Mouse (Mus musculus) lung, embryonic 16.5 days (tissue): Measurements from ENCODE around the gene Ggt6. TPM values are rescaled to one million over a fixed set of nuclear protein-coding genes. Genes with fewer than 3 reads are reported as not detected.

Source experiments
- ATAC-seq: fragments of 200-750 bp; cut with Nextera tagmentation; 2 replicates; pipeline ENCODE4 v1.8.0; 2017; ENCODE audit warnings: low read depth, mild to moderate bottlenecking, moderate library complexity
- H3K27ac ChIP-seq: fragments of 300-500 bp; sonication (generic); 2 replicates; pipeline ENCODE4 v1.5.1; 2014; ENCODE audit warnings: mild to moderate bottlenecking, control low read depth, low read length
- H3K27me3 ChIP-seq: fragments of 300-500 bp; sonication (generic); 2 replicates; pipeline ENCODE4 v1.6.1; 2014; ENCODE audit warnings: low read depth, low read length, mixed read lengths; ENCODE audit not compliant: control insufficient read depth, insufficient read depth
- H3K36me3 ChIP-seq: fragments of 300-500 bp; sonication (generic); 2 replicates; pipeline ENCODE4 v1.6.1; 2014; ENCODE audit warnings: low read length; ENCODE audit not compliant: control insufficient read depth, insufficient read depth
- H3K4me1 ChIP-seq: fragments of 300-500 bp; sonication (generic); replicated peaks from 2 replicates; pipeline ENCODE4 v1.6.1; 2014; ENCODE audit warnings: low read length, mixed read lengths; ENCODE audit not compliant: control insufficient read depth, insufficient read depth
- H3K4me2 ChIP-seq: fragments of 300-500 bp; sonication (generic); 2 replicates; pipeline ENCODE4 v1.6.1; 2014; ENCODE audit warnings: low read depth, low read length, control low read depth
- H3K4me3 ChIP-seq: fragments of 300-500 bp; sonication (generic); 2 replicates; pipeline ENCODE4 v1.5.1; 2014; ENCODE audit warnings: mild to moderate bottlenecking, low read length, control low read depth
- H3K9ac ChIP-seq: fragments of 300-500 bp; sonication (generic); 2 replicates; pipeline ENCODE4 v1.6.1; 2014; ENCODE audit warnings: low read length, control low read depth
- H3K9me3 ChIP-seq: fragments of 300-500 bp; sonication (generic); 2 replicates; pipeline ENCODE4 v1.6.1; 2016; ENCODE audit warnings: low read length; ENCODE audit not compliant: control insufficient read depth
- WGBS: fragments of 180-500 bp; shearing (Covaris S2); extraction: QIAGEN DNeasy Blood & Tissue Kit; methylation state at CpG from one replicate; pipeline ENCODE4 v1.1.7; 2014; 5-methylcytosine and 5-hydroxymethylcytosine counted together
- polyA plus RNA-seq: library from polyadenylated mRNA; unstranded; fragments of >200 nt; fragmentation: Nextera tagmentation; extraction: Ambion mirVana; gene quantifications from 2 replicates; pipeline ENCODE4 v1.2.1, GENCODE M21; 2015

Gene Ggt6
- polyA plus RNA-seq, result 0.19 TPM in 1 of 2 replicates, not detected in the other

- H3K36me3 ChIP-seq, result no peaks in the 10 kb centered on the region
- H3K27me3 ChIP-seq, result no peaks in the 10 kb centered on the region
- WGBS, result 51% methylated on average over 11 of the region's 11 CpGs
- H3K4me1 ChIP-seq, result peaks cover 16% of the 10 kb centered on the region
- H3K27ac ChIP-seq, result no peak within 1 kb of the TSS
- no peaks in the 10 kb centered on the region for H3K9me3 ChIP-seq
- no peak within 1 kb of the TSS for H3K4me2 ChIP-seq
- H3K4me3 ChIP-seq, result no peak within 1 kb of the TSS
- peak; percentile 19 for ATAC-seq
- H3K9ac ChIP-seq, result no peak within 1 kb of the TSS
These were observed at the start of gene Ggt6 for GRCm38 (mm10) chr11:72434963-72435693. Gene Ggt6, plus strand, starts transcription at chr11:72435526.

- Histone ChIP-seq H3K4me1 (peaks cover 12% of the 10 kb centered on the region), H3K9me3 (no peaks in the 10 kb centered on the region), H3K27me3 (no peaks in the 10 kb centered on the region), H3K4me2 (no peak overlapping the region), H3K9ac (no peak overlapping the region), H3K27ac (no peak overlapping the region), H3K4me3 (no peak overlapping the region), H3K36me3 (peaks cover 20% of the 10 kb centered on the region)
- ATAC-seq, result no peak
- WGBS, result 93% methylated on average over 6 of the region's 6 CpGs
These were observed 47.2 kb upstream of the Ggt6 start for GRCm38 (mm10) chr11:72388113-72388529.

DNA sequence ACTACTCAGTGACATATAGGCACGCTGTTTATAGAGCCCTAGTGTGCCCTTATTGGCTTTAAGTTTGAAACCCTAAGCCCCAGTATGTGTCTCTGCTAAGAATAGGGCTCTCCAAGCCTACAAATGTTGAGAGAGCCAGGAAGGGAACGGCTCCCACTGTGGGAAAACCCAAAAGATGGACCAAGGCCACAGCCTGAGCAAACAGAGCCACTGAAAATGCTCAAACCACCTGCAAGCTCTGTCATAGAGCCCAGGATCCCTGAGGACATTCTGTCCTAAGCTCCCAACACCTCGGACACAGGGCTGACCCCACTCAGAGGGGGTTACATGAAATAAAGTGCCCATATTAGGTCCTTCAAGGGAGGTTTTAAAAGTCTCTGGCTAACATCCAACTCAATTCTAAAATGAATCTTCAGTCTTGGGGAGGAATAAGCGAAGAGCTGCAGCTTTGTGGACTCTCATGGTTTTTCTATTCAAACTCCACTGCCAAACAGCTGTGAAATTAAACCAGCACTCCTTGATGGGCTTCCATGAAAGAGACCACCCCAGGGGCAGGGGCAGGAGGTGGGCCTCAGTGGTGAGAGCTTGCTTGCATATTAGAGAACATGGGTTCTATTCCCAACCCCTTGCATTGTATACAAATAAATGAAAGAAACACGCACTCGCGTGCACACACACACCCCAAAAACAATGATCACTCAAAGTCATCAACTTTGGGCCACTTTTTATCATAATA lies 45.8 kb upstream of the Ggt6 start:
- WGBS, result 54% methylated on average over 7 of the region's 7 CpGs
- ATAC-seq, result peak; percentile 87
- H3K9ac ChIP-seq, result no peak overlapping the region
- H3K27me3 ChIP-seq, result no peaks in the 10 kb centered on the region
- no peak overlapping the region for H3K4me2 ChIP-seq
- H3K36me3 ChIP-seq, result peaks cover 20% of the 10 kb centered on the region
- peak overlapping the region; percentile 89 for H3K27ac ChIP-seq
- peaks cover 20% of the 10 kb centered on the region; the same call in 1 of the 2 replicates for H3K4me1 ChIP-seq
- no peak overlapping the region for H3K4me3 ChIP-seq
- no peaks in the 10 kb centered on the region for H3K9me3 ChIP-seq

DNA sequence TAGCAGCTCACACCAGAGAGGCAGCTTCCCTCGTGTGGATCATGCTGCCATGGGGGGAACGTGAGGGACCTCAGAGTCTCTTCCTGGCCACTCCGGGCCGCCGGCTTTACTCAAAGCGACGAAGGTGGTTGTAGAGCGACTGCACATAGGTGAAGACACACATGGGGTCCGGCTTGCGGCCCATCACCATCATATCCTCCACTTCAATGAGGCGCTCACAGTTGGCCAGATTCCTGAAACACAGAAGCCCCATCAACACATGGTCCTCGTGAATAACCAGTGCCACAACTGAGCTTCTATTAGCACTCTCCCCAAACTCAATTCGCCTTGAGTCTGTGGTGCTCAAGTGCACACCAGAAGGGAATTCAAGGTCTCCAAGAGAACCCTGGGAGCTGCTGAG lies 44.1 kb upstream of the Ggt6 start:
- H3K9ac ChIP-seq, result no peak overlapping the region
- peaks cover 27% of the 10 kb centered on the region for H3K4me1 ChIP-seq
- WGBS, result 88% methylated on average over 13 of the region's 13 CpGs
- H3K9me3 ChIP-seq, result no peaks in the 10 kb centered on the region
- H3K36me3 ChIP-seq, result peaks cover 20% of the 10 kb centered on the region
- no peak overlapping the region for H3K4me3 ChIP-seq
- ATAC-seq, result no peak
- H3K27me3 ChIP-seq, result no peaks in the 10 kb centered on the region
- H3K4me2 ChIP-seq, result no peak overlapping the region
- peak overlapping the region; percentile 43 for H3K27ac ChIP-seq

GRCm38 (mm10) chr11:72393243-72393642 lies 42.1 kb upstream of the Ggt6 start:
- H3K4me2 ChIP-seq, result no peak overlapping the region
- H3K9me3 ChIP-seq, result no peaks in the 10 kb centered on the region
- ATAC-seq, result no peak
- peaks cover 13% of the 10 kb centered on the region for H3K36me3 ChIP-seq
- H3K27ac ChIP-seq, result peak overlapping the region; percentile 67
- no peak overlapping the region for H3K9ac ChIP-seq
- peaks cover 41% of the 10 kb centered on the region for H3K4me1 ChIP-seq
- no peak overlapping the region for H3K4me3 ChIP-seq
- WGBS, result 55% methylated on average over 3 of the region's 3 CpGs
- H3K27me3 ChIP-seq, result no peaks in the 10 kb centered on the region

DNA sequence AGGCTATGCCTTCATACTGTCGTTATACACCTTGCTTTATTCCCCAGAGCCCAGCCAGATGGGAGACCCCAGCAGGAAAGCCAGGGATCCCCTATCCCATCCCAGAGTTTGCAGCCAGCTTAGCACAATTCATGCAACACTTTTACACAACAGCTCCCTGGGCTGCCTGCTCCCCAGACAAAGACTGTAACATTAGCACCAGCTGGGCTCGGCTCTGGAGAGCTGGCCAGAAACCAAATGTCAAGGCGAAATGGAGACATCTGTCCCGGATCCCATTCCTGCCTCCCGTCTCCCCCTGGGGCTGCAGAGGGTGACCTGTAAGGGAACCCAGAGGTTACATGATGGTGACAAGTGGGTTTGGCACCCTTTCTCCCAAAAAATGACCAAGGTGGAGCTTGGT lies 41.7 kb upstream of the Ggt6 start:
- no peaks in the 10 kb centered on the region for H3K9me3 ChIP-seq
- H3K4me3 ChIP-seq, result no peak overlapping the region
- WGBS, result 48% methylated on average over 5 of the region's 5 CpGs
- ATAC-seq, result peak; percentile 26
- H3K27me3 ChIP-seq, result no peaks in the 10 kb centered on the region
- peaks cover 43% of the 10 kb centered on the region for H3K4me1 ChIP-seq
- H3K27ac ChIP-seq, result peak overlapping the region; percentile 67
- peaks cover 11% of the 10 kb centered on the region for H3K36me3 ChIP-seq
- no peak overlapping the region for H3K9ac ChIP-seq
- H3K4me2 ChIP-seq, result no peak overlapping the region

DNA sequence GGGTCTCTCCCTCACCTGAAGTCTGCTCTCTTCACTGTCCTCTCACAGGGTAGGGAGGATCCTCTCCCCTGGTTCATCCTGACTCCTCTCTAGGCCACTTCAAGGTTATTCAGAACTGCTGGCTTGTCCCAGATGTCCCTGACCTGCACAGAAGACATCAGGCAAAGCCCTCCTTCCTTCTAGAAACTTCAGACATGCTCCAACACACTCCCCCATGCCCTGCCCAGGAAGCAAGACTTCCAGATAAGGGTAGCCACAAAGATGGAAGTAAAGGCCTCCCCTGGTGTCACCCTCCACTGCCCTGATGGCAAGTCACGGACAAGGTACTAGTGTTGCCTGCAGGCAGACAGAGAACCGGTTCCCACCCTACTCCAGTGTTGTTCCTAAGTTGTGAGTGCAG lies 40.6 kb upstream of the Ggt6 start:
- Histone ChIP-seq H3K27me3 (no peaks in the 10 kb centered on the region), H3K9ac (no peak overlapping the region), H3K36me3 (peaks cover 14% of the 10 kb centered on the region), H3K9me3 (no peaks in the 10 kb centered on the region), H3K4me2 (no peak overlapping the region), H3K4me1 (peaks cover 42% of the 10 kb centered on the region), H3K27ac (no peak overlapping the region; the same call in 1 of the 2 replicates), H3K4me3 (no peak overlapping the region)
- WGBS, result 62% methylated on average over 2 of the region's 2 CpGs
- ATAC-seq, result no peak

- no peak for ATAC-seq
- WGBS, result 54% methylated on average over 6 of the region's 6 CpGs
- no peak overlapping the region for H3K9ac ChIP-seq
- H3K4me1 ChIP-seq, result peaks cover 38% of the 10 kb centered on the region
- no peaks in the 10 kb centered on the region for H3K27me3 ChIP-seq
- no peak overlapping the region for H3K4me3 ChIP-seq
- peak overlapping the region; percentile 94 for H3K27ac ChIP-seq
- H3K36me3 ChIP-seq, result peaks cover 20% of the 10 kb centered on the region
- no peaks in the 10 kb centered on the region for H3K9me3 ChIP-seq
- no peak overlapping the region for H3K4me2 ChIP-seq
These were observed 39.7 kb upstream of the Ggt6 start for GRCm38 (mm10) chr11:72395652-72396051.

GRCm38 (mm10) chr11:72396621-72397020 lies 38.7 kb upstream of the Ggt6 start:
- WGBS, result 32% methylated on average over 7 of the region's 7 CpGs
- Histone ChIP-seq H3K4me2 (peak overlapping the region; percentile 15; the same call in 1 of the 2 replicates), H3K9ac (no peak overlapping the region), H3K4me3 (no peak overlapping the region), H3K36me3 (peaks cover 17% of the 10 kb centered on the region), H3K27ac (peak overlapping the region; percentile 94), H3K4me1 (peaks cover 43% of the 10 kb centered on the region), H3K27me3 (no peaks in the 10 kb centered on the region), H3K9me3 (no peaks in the 10 kb centered on the region)
- ATAC-seq, result peak; percentile 76
